9 mouse cellular contexts compared by ENCODE assay signal in the genomic region with DNA sequence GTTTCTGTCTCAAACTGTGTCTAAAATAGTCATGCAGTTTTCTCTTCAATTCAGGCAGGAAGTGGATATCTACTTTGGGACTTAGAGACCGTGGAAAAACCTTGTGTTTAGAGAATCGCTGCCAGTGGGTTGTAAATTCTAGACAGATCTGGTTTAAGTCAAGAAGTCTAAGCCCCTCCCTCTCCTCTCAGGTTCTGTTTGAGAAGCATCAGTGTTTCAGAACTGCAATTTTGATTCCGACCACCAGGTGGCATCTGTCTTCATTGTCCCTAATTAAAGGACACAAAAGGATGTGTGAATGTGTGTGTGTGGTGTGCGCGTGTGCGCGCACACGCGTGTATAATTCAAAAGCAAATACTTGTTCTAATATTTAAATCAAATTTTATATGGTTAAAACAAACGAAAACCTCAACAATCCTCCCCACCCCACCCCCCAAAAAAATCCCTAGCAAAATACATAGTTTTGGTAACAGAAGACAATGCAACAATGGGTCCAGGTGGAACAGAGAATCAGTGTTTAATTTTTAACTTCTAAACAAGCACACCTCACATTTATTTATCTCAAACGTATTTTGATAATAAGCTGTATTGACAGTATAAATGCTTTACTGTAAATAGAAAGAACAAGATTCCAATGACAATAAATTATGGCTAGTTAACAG. TPM values are rescaled to one million over a fixed set of nuclear protein-coding genes. Genes with fewer than 3 reads are reported as not detected.
DNase-seq lines count a peak whose midpoint lies in the region; ATAC-seq and TF ChIP-seq lines count a peak whose summit lies in the region.
"Had no signal": no experiment of that assay in that cellular context is flagged by ENCODE, and none has a peak within 500 bp of the region (broad histone marks: within the 10 kb centered on the region; RNA-seq: fewer than 3 reads in every experiment).

No protein-coding gene starts in this region.

- no peak overlapping the region for H3K9ac ChIP-seq in forebrain, embryonic 15.5 days (replicated peaks)
- no peak overlapping the region for H3K9ac ChIP-seq in lung, embryonic 14.5 days

- ATAC-seq in forebrain, embryonic 15.5 days (replicated peaks), result peak; percentile 82; the same call in 1 of the 2 replicates
- peak; percentile 46 to 72; a peak in 3 of 4 replicates for ATAC-seq in hematopoietic stem cell, adult 5-6 weeks (replicated peaks in 1 of 2; ENCODE audit: insufficient read depth in 1 of 2, low FRiP score in 2 of 2, low TSS enrichment in 1 of 2, low read depth in 1 of 2, poor library complexity in 2 of 2, severe bottlenecking in 2 of 2)
- ATAC-seq in lung, embryonic 14.5 days (ENCODE audit: insufficient read depth), result peak; percentile 83

- H3K27ac ChIP-seq in forebrain, embryonic 15.5 days (replicated peaks), result no peak overlapping the region
- no peak overlapping the region for H3K27ac ChIP-seq in lung, embryonic 14.5 days (ENCODE audit: low read depth)
- no peak overlapping the region for H3K27ac ChIP-seq in thymus, adult 2 months (ENCODE audit: control insufficient read depth, insufficient read depth, low read length)

- 0 out of 2 replicates have a peak overlapping the region, but pooled peaks have one; percentile 13 for H3K4me3 ChIP-seq in forebrain, embryonic 15.5 days
- H3K4me3 ChIP-seq in lung, embryonic 14.5 days (ENCODE audit: low read depth, low read length), result no peak overlapping the region
- H3K4me3 ChIP-seq in thymus, adult 2 months (ENCODE audit: control insufficient read depth, insufficient read depth, low read length), result no peak overlapping the region
- H3K4me3 ChIP-seq: erythroblast, embryonic 14.5 days had no signal

- peak; percentile 67 for TF ChIP-seq CTCF in lung, embryonic 14.5 days (IDR thresholded peaks at IDR 0.05; ENCODE audit: low read depth)
- TF ChIP-seq CTCF in thymus, adult 2 months (IDR thresholded peaks at IDR 0.05; ENCODE audit: borderline replicate concordance, control insufficient read depth, extremely low read depth, insufficient read depth, low read length, poor library complexity), result no peak

- WGBS in forebrain, embryonic 15.5 days, result 23% methylated on average over 11 of the region's 11 CpGs
- WGBS in lung, embryonic 14.5 days, result 22% methylated on average over 11 of the region's 11 CpGs
- under 1% methylated on average over 11 of the region's 11 CpGs for WGBS in thymus, adult 2 months

- TF ChIP-seq POLR2A in thymus, adult 2 months (IDR thresholded peaks at IDR 0.05; ENCODE audit: control insufficient read depth, extremely low read depth, insufficient read depth, low read length, poor library complexity), result no peak

- H3K4me1 ChIP-seq in forebrain, embryonic 15.5 days, result no peaks in the 10 kb centered on the region
- H3K4me1 ChIP-seq in lung, embryonic 14.5 days (ENCODE audit: insufficient read depth), result no peaks in the 10 kb centered on the region
- H3K4me1 ChIP-seq in thymus, adult 2 months (replicated peaks; ENCODE audit: control insufficient read depth, insufficient read depth, low read length), result no peaks in the 10 kb centered on the region

- H3K36me3 ChIP-seq in forebrain, embryonic 15.5 days, result no peaks in the 10 kb centered on the region
- H3K36me3 ChIP-seq in lung, embryonic 14.5 days (ENCODE audit: insufficient read depth), result no peaks in the 10 kb centered on the region
- no peaks in the 10 kb centered on the region for H3K36me3 ChIP-seq in thymus, adult 2 months (ENCODE audit: control insufficient read depth, insufficient read depth, low read length)

- H3K27me3 ChIP-seq in forebrain, embryonic 15.5 days, result no peaks in the 10 kb centered on the region
- no peaks in the 10 kb centered on the region for H3K27me3 ChIP-seq in lung, embryonic 14.5 days (ENCODE audit: insufficient read depth, low read length)
- H3K27me3 ChIP-seq in thymus, adult 2 months (ENCODE audit: control insufficient read depth, insufficient read depth, low read length), result no peaks in the 10 kb centered on the region

- no peaks in the 10 kb centered on the region for H3K9me3 ChIP-seq in forebrain, embryonic 15.5 days
- H3K9me3 ChIP-seq in lung, embryonic 14.5 days (ENCODE audit: low read depth, low read length), result no peaks in the 10 kb centered on the region

- 0 out of 2 replicates have a peak overlapping the region, but pooled peaks have one; percentile 24 for H3K4me2 ChIP-seq in forebrain, embryonic 15.5 days (replicated peaks)
- no peak overlapping the region; the same call in 1 of the 2 replicates for H3K4me2 ChIP-seq in lung, embryonic 14.5 days

- peak; percentile 87 for DNase-seq in ES-CJ7 (ENCODE audit: low read depth, low spot score)
- DNase-seq in c-Kit-positive CD71-positive TER-119-positive erythroid progenitor cells, embryonic 14.5 days (ENCODE audit: low spot score), result peak; percentile 66
- DNase-seq in layer of hippocampus, adult 18-20 months (ENCODE audit: low spot score in 2 of 2), result peak; percentile 46 to 87
- peak; percentile 95 for DNase-seq in lung, embryonic 14.5 days
- peak; percentile 17 for DNase-seq in ovary, adult 18-20 months (ENCODE audit: low spot score)
- peak; percentile 74 for DNase-seq in thymus, adult 2 months

RNA-seq across cellular contexts. Expression of a gene that starts 38.2 kb away (rescaled TPM):
- polyA plus RNA-seq in forebrain, embryonic 15.5 days (2015; fragmentation: Nextera tagmentation; extraction: Ambion mirVana), result 7.3 and 7.8 TPM in 2 replicates
- 9.0 and 9.6 TPM in 2 replicates for total RNA-seq in hematopoietic stem cell, adult 5-6 weeks (2017)
- 10 to 100 TPM; 31.6 to 32.8 TPM for total RNA-seq in layer of hippocampus, adult 18-20 months (2021)
- polyA plus RNA-seq in lung, embryonic 14.5 days (2014; fragmentation: Nextera tagmentation; extraction: Ambion mirVana), result 6.3 and 6.9 TPM in 2 replicates
- polyA plus RNA-seq in thymus, adult 2 months (2012; rRNA removed), result 0.70 and 0.73 TPM in 2 replicates
- polyA plus RNA-seq: erythroblast, embryonic 14.5 days had no signal

RNA-seq across cellular contexts. Expression of a gene that starts 47.2 kb away (rescaled TPM):
- 174 and 177 TPM in 2 replicates for polyA plus RNA-seq in forebrain, embryonic 15.5 days (2015; fragmentation: Nextera tagmentation; extraction: Ambion mirVana)
- 187 and 207 TPM in 2 replicates for total RNA-seq in hematopoietic stem cell, adult 5-6 weeks (2017)
- 100 to 1,000 TPM; 153 to 156 TPM for total RNA-seq in layer of hippocampus, adult 18-20 months (2021)
- 112 TPM in 2 replicates for polyA plus RNA-seq in lung, embryonic 14.5 days (2014; fragmentation: Nextera tagmentation; extraction: Ambion mirVana)
- polyA plus RNA-seq in thymus, adult 2 months (2012; rRNA removed), result 15.9 and 18.2 TPM in 2 replicates

RNA-seq across cellular contexts. Expression of a gene that starts 47.2 kb away (rescaled TPM):
- 2.9 and 3.4 TPM in 2 replicates for polyA plus RNA-seq in forebrain, embryonic 15.5 days (2015; fragmentation: Nextera tagmentation; extraction: Ambion mirVana)
- total RNA-seq in hematopoietic stem cell, adult 5-6 weeks (2017), result 7.3 and 7.7 TPM in 2 replicates
- 1 to 10 TPM; 9.5 to 9.8 TPM for total RNA-seq in layer of hippocampus, adult 18-20 months (2021)
- 3.0 and 5.1 TPM in 2 replicates for polyA plus RNA-seq in lung, embryonic 14.5 days (2014; fragmentation: Nextera tagmentation; extraction: Ambion mirVana)
- 2.0 TPM in 2 replicates for polyA plus RNA-seq in thymus, adult 2 months (2012; rRNA removed)

Comparison
In these comparisons a context has a peak if more than half of its experiments do, and no peak if none do; other contexts are left out.
1. DNase-seq: peak in every context shown above with its lines; median percentile 95 in lung, embryonic 14.5 days; 87 in ES-CJ7; 74 in thymus, adult 2 months; 66 in layer of hippocampus, adult 18-20 months; 66 in c-Kit-positive CD71-positive TER-119-positive erythroid progenitor cells, embryonic 14.5 days; 17 in ovary, adult 18-20 months.